Mouse (Mus musculus): Measurements from ENCODE around the gene Tmem106a. TPM values are rescaled to one million over a fixed set of nuclear protein-coding genes. Genes with fewer than 3 reads are reported as not detected.
"Not testable (repeated sequence)": the region's sequence is repeated elsewhere in the genome, so short reads cannot be mapped to it uniquely, and the experiment has no call there.

Gene Tmem106a
- 31.8 and 34.3 TPM in 2 replicates for polyA plus RNA-seq (2012; rRNA removed)

DNA sequence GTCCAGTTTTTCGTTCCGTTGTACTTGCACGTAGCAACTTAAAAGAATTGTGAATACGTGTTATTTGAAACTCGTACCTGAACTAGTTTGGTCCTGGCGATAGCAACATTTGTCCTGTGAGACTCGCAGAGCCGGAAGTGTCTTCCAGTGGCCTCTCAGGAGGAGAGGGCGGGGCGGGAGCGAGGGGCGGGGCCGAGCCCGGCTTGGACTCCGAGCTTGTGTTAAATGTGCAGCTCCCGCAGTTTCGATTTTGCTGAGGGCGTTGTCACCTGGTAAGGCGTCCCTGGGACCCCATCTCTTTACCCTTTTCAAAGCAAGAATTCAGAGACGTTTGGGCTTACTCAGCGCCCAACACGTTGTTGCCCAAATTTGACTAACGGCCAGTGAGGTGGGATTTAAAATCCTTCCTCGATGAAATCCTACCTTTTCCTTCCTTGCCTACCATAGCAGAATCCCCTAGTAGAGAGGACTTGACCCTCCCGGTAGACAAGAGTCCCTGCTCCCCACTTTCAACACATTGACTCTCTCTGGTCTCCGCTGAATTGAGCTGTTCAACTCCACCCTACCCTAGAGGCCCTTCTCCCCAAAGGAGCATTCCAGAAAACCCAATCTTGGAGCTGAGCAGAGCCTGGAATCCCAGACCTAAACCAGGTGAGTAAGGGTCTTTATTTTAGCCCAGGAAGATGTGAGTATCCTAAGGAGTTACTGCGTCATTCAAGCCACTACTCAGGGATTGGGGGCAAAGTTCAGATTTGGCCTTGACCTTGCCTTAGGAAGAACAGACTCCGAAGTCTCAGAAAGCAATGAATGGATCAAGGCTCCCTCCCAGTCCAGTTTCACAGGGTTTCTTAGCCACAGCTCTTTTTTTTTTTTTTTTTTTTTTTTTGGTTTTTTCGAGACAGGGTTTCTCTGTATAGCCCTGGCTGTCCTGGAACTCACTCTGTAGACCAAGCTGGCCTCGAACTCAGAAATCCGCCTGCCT is at the start of gene Tmem106a:
Tmem106a (plus strand) TSS at position 189 of the 982 bp plus-strand sequence.
- peak; percentile 36 for DNase-seq (ENCODE audit: low spot score)

DNA sequence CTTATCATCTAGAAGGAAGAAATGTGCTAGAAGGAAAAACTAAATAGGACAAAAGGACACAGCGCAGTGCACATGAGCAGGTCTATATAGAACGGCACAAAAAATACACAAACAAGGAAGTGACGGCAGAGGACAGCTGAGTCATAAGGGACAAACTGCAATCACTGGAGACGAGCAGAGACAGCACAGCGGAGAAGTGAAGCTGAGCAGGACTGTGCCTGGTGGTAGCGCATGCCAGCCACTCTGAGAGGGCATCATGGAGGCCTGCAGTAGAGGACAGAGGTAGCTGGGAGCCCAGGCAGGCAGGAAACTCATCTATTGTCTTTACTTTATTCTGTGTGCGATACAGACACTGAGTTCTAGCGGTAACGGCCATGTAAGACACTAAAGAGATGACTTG is 38.5 kb upstream of the Tmem106a start:
- no peak for DNase-seq (ENCODE audit: low spot score)

DNA sequence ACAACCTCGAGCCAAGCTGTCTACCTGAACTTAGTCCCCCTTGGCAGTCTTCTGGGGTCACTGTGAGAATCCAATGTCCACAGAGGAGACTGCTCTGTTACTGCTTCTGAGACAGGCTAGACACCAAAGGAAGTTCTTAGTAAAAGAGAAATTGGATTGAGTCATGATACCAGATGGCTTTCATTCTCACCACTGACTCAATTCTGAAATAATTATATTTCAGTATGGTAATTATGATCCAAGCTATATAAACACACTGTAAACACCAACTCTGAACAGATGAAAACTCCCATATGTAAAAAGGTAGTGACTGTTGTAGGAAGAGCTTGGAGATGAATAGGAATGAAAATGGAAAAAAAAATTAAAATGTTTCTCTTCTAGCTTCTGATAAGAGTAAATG is 37.9 kb upstream of the Tmem106a start:
- no peak for DNase-seq (ENCODE audit: low spot score)

DNA sequence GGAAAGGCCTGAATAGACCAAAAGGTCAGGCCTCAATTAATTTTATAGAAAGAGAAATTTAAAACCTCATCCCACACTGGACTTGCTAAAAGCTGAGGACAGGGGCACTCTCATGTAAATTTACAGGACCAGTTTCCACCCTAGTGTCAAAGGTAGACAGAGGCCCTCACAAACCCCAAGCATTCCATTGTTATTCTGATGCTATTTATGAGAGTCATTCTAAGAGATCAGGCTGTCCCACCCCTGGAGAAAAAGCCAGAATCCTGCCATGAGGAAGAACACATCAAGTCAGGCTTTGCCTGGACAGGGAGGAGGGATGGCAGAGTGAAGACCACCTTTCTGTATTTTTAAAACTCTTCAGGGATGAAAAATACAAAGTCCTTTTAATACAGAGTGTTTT is 33.5 kb upstream of the Tmem106a start:
- no peak for DNase-seq (ENCODE audit: low spot score)

DNA sequence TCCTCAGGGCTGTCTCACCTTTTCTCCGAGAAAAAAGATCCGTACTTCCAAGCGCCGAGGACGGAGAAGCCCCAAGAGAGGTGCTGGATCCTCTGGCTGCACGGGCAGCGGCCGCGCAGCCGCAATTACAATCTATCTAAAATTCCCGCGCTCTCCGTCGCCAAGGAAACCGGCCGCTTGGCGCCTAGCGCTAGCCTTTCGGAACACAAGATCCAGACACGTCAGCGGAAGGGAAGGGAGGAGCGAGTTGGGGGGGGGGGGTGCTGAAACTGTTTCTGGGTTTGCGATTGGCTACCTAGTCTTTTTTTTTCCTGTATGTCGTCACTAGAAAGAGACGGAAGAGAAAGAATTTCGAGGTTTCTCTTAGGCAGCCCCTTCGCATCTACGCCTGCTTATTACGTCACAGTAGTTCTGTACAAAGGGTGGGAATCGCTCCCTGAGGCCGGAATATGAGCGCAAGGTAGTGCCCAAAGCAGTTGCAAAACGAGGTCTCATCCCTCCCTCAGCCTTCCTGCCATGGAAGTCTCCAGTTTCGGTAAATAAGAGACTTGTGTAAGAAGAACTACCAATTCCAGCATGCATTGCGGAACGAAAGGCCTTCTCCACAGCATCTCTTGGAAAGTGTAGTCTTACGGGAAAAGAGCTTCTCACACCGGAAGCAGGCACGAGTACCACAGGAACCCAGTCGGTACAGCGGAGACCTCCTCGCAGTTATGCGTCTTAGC is 30.1 kb upstream of the Tmem106a start, which contains the start of the genes Brca1 and Nbr1:
Brca1 (minus strand) TSS at position 205 of the 725 bp plus-strand sequence.
Nbr1 (plus strand) TSS at position 399 of the 725 bp plus-strand sequence.
- peak; percentile 77 for DNase-seq (ENCODE audit: low spot score)

DNA sequence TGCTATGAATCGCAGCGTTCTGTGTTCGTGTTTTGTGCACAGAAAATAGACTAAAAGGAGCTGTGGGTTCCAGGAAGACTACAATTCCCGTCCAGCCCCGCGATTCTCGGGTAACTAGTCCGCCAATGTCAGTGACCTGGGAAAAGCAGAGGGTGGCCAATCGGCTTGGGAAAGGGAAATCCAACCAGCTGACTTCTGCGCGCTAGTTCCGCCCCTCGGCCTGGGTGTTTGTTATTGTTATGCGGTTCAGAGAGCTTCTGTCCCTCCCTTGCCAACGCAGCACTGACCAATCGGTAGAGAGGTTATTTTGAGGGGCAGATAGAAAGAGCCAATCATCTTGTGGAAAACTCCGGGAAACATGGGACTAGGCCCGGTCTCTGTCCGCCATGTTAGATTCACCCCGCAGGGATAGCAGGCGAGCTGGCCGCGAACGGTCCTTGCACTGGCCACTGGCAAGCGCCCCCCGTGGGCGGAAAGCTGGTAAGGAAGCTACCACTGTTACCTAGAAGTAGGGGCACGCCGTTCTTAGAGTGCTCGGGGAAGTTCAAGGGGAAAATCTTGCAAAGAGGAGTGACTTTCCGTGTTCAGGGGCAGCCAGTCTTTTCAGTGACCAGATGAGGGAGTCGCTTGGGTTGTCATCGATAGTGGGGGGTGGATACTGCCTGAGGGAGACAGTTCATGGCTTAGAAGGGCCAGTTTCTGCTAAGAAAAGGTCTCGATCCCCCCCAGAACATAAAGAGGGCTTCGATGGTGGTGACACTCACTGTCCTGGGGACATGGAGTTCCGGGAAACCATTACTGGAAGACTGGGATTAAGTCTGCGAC is 29.4 kb upstream of the Tmem106a start:
- peak; percentile 81 for DNase-seq (ENCODE audit: low spot score)

DNA sequence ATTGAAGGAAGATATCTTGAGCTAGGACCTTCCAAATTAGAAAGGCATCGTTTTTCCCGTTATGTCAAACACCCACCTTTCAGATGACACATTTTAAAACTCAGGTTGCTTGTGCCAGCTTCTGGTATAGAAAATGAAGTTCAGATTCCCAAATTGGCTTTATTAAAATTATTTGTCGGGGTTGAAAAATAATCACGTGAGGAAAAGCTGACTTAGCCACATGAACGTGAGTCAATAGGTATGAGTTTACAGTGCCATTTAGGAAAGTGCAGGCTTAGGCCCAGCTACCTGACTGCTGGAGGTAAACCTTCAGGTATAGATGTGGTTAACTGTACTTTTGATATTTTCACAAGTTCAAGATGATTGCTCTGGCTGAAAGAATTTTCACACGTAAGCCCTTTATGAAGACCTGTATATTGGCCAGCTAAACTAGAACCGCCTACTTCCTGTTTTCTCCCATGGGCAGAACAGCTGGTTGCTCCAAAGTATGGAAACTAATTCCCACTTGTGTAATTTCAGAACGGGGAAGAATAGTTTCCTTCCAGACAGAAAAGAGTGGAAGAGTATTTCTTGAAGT is 28.6 kb upstream of the Tmem106a start:
- no peak for DNase-seq (ENCODE audit: low spot score)

DNA sequence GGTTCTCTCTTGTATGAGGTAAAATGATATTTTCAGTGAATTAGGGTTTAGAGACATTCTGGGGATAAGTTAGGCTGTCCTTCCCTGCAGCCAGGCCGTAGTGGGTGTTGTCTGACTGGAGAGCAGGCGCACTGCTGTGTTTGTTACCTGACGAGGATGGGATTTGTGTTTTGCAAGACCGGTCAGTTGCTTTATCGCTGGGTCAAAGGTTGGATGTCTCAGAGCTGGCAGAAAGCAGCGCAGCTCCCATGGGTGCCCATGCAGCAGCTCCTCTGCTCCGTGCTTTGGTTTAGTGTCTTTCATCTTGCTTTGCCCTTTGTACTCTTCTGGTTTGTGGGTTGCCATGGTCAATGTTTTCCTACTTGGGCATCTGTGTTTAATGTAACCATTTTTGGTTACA is 25.5 kb upstream of the Tmem106a start:
- DNase-seq (ENCODE audit: low spot score) = no peak

DNA sequence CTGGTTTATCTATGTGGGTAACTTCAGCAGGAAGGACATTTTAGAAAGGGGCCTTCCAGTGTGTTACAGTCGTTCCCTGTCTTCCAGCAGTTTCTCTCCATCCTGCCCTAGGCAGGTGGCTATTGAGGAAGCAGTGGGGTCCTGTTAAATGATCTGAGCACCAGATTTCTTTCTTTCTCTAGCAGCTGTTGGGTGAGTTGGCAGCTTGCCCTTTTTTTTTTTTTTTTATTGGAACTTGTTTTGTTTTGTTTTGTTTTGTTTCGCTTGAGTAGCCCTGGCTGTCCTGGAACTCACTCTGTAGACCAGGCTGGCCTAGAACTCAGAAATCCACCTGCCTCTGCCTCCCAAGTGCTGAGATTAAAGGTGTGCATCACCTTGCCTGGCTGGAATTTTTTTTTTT is 25.1 kb upstream of the Tmem106a start:
- DNase-seq (ENCODE audit: low spot score) = no peak

DNA sequence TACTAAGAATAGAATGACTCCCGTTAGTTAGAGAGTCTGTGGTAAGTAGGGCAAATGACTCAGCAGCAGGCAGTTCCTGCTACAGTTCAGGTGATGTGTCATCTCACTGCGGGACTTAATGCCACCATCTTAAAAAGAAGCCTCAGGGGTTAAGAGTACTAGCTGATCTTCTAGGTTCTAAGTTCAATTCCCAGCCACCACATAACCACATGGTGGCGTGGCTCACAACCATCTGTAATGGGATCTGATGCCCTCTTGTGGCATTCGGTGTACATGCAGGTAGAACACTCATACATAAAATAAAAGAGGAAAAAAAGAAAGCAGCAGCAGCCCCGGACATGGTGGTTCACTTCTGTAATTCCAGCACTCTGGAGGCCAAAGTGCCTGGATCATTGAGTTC is 19.7 kb upstream of the Tmem106a start:
- DNase-seq (ENCODE audit: low spot score) = no peak

DNA sequence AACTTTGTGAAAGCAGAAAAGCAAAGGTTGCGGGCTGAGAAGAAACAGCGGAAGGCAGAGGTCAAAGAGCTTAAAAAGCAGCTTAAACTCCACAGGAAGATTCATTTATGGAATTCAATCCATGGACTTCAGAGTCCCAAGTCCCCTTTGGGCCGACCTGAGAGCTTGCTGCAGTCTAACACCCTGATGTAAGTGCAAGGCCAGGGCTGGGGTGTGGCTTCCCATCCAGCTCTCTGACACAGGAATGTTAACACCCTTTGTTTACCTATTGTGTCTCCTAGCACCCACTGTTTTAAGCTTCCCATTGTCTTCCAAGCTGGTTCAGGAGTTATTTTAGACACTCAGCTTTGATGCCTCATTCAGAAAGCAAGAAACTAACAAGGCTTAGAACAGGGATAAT is 13.6 kb upstream of the Tmem106a start:
- DNase-seq (ENCODE audit: low spot score) = no peak

DNA sequence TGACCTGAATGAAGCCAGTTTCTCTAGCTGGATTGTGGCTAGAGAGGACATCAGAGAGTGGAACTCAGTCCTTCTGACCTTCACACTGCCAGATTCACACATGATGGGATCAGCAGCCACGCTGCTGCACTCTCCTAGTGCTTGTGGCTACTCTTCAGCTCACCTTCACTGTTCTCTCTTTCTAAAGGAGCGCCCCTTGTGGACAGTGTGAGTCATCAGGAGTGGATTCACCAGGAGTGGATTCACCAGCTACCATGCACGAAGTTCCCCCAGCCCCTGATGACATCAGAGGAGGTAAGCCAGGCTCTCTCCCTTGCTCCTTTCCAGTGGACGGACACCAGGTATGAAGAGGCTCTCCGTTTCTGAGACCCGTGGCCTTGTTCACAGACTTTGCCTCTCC is 5.9 kb upstream of the Tmem106a start:
- DNase-seq (ENCODE audit: low spot score) = no peak

DNA sequence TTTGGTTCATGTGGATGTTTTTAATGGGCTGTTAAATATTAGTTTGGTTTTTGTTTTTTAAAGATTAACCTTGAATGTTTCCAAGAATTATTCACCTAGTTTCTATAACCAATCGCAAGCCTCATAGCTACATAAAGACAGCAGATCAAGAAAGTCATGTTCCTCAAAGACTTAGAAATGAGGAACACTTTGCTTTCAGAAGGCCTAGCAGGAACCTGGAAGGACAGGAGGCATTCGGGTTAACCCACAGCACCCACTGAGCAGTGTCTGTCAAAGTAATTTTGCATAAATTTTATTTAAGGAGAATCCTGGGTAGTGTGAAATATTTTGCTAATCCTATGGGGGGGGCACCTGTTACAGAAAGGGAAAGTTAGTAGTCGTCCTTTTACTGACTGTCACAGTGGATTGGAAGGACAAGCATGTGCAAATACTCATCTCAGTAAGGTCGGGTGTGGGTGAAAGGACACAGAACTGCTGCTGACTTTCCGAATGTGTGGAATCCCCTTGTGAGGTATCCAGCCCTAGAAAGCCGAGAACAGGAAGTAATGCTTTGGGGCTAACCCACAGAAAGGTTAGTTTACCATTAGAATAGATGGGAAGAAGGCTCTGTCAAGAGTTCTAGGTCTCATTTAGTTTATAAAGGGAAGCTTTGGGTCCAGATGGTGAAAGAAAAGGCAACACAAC is 819 bp upstream of the Tmem106a start:
- no peak for DNase-seq (ENCODE audit: low spot score)

DNA sequence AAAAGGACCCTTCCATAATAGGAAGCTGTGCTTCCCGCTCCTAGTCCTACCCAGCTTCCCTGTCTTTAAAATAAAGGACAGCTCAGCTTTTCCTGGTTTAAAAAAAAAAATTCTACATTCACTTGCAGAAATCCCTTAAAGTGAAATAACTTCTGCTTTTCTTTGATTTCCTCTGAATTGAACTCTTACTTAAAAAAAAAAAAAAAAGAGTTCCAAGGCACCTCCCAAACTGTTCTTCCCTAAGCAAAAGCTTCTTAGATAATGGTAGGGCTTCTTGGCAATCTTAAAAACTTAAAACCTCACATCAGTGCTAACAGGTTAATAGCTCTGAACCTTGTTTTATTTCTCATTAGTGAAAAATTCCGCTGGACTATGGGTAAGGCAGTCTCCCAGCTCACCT is 1.2 kb downstream of the Tmem106a start:
- no peak for DNase-seq (ENCODE audit: low spot score)

DNA sequence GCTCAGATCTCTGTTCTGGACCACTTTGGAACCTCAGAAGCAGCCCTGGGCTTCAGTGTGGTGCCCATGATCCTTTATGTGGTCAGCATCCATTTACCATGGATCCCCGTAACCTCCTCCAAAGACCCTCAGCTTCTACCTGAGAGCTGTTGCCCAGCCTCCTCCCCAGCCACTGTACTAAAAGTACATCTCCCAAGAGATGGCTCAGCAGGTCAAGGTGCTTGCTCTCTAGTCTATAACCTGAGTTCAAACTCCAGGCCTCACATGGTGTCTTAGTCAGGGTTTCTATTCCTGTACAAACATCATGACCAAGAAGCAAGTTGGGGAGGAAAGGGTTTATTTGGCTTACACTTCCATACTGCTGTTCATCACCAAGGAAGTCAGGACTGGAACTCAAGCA is 3.0 kb downstream of the Tmem106a start:
- not testable (repeated sequence) for DNase-seq (ENCODE audit: low spot score)

DNA sequence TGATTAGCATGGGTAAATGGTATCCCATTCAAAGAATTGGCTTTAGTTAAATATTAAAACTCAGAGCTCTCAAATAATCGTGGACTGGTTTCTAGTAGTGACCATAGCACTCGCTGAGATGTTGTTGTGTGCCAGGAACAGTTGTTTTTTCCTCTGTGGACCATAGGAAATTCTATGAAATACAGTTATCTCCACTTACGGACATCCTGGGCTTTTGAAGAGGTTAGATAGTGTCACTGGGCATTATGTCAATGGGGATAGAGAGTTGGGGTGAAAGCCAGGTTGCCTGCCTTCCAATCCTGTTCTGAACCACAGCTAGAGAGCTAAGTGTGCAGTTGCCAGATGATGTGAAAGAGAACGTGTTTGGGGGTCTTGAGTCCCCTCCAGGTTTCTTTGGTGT is 3.8 kb downstream of the Tmem106a start:
- DNase-seq (ENCODE audit: low spot score) = no peak

DNA sequence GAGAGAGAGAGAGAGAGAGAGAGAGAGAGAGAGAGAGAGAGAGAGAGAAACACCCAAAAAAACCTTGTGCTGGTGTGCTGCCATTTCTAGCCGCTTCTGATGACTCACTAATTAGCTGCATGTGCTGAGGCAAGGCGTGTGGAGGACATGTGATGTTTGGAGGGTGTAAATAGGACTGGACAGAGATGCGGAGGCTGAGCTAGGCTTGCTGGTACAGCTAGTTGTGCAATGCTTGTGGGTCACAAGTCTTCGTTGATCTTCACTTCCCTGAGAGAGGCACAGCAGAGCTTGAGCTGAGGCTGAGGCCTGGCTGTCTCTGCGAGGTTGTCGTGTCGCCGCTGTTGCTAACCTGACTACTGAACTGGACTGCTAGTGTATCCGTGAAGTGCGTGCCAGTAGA is 5.6 kb downstream of the Tmem106a start:
- no peak for DNase-seq (ENCODE audit: low spot score)

DNA sequence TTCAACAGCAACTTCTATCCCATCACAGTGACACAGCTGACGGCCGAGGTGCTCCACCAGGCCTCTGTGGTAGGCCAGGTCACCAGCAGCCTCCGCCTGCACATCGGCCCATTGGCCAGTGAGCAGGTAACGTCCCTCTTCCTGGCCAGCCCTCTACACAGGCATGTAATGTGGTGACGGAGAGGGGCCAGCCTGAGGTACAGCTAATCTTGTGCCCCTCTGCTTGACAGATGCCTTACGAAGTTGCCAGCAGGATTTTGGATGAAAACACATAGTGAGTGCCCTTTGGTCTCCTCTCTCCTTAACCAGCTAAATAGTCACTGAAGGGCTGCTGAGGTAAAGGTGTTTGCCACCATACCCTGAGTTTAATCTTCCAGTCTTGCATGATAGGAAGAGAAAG is 6.8 kb downstream of the Tmem106a start:
- DNase-seq (ENCODE audit: low spot score) = no peak

DNA sequence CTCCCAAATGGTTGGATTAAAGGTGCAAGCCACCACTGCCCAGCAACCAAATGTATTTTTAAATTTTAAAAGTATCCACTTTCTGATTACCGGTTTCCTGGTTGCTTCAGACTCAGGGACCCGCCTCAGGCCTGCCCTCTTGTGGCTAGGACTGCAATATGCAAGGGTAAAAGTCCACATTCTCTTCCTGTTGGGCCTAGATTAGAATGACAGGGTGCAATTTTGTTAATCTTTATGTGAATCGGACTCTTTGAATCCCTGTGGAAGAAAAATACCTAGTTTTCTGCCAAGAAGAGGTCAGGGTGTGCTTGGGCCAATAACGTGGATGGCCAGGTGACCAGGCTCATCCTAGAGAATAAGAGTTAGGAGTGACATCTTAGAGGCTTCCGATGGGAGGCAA is 7.4 kb downstream of the Tmem106a start:
- DNase-seq (ENCODE audit: low spot score) = no peak

DNA sequence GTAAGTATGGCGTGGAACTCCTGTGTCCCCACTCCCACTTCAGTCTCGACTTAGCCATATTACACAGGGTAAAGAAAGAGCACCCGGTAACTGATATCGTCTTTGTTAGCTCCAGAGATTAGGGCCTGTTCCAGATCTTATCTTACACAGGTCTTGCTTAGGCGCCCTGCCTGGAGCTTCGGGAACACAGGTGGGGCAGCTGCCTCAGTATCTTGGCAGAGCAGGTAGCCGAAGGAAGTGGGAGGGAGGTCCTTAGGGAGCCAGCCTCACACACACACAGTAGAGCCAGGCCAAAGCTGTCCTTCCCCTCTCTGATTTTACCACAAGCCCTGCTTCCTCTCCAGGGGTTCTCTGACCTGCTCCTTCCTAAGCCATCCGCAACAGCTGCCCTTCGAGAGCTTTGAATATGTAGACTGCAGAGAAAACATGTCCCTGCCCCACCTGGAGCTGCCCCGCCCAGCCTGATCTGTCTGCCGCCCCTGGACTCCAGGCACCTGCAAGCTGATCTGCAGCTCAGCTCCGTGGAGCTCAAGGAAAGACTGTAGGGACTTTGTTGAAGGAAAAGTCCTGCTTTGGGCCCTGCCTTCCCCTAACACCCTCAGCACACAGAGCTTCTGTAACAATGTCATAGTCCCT is 8.1 kb downstream of the Tmem106a start:
- no peak for DNase-seq (ENCODE audit: low spot score)
